Mouse (Mus musculus) hindlimb bud, embryonic 11.5 days (tissue): ENCODE data around the gene Cd82.

Experiments
- DNase-seq: peaks from one replicate; pipeline ENCODE4 v3.0.0-alpha.2; 2012; ENCODE audit warnings: low read depth, low spot score; ENCODE audit errors: extremely low spot score

Gene Cd82

DNA sequence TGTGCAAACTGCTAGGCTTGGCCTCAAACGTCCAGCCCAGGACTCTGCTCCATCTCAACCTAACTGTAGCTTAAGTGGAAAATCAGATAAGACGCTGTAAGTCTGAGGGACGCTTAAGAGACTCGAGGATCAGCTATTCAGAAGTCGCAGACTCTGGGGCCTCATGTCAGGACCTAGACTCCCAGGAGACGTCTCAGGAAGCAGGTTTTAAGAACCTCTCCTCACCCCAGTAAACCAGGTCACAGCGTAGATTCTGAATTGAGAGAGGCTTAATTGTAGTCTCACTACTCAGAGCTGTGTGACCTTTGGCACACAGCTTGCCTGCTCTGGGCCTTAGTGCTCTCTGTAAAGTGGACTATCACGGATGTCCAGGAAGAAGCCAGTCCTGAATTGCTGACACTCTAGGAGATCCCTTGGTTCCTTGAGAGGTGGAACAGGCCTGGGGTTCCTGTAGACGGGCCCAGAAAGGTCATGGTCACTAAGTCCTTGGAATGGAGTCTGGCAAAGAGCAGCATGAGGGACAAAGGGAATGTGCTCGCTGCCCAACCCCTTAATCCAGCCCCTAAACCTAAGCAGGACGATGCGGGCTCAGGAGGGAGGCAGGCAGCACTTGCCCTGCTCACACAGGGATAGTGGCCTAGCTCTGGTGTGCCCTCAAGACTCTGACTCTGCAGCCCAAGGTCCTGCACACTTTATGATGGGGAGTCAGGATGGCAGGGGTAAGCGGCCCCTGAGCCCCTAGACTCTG is 16.2 kb downstream of the Cd82 start:
- DNase-seq: no peak

DNA sequence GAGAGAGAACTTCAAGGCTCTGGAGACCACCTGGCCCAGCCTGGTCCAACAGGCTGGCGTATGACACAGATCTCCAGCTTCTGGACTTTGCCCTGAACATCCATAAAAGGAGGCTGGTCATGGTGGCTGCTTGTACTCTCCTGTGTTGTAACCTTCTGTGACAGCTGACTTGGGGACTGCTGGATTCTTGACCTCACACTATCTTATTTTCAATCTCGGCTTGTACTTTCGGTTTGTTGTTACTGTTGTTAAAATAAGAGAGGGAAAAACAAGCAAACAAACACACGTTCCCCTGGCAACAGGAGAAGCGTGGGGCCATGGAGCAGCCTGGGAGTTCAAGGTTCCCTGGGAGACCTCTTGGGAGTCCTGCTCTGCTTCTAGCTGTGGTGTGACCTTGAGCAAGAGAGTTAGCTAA is 17.7 kb downstream of the Cd82 start:
- no peak for DNase-seq

DNA sequence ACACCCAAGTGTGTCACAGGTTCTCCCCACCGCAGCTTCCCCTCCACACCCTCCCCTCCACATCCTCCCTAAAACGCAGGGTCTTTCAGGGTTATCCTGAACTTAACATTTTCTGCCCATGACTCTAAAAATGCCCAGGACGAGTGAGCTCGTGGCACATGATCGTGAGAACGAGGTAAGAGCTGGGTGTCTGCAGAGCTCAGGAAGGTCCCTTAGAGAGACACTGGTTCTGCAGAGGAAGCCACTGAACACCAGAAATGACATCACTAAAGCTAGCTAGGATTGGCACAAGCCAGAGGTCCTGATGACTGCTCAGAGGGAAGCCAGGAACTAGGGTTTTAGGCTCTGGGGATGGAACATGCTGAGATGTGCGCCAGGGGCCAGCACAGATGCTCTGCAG is 18.7 kb downstream of the Cd82 start:
- no peak for DNase-seq

DNA sequence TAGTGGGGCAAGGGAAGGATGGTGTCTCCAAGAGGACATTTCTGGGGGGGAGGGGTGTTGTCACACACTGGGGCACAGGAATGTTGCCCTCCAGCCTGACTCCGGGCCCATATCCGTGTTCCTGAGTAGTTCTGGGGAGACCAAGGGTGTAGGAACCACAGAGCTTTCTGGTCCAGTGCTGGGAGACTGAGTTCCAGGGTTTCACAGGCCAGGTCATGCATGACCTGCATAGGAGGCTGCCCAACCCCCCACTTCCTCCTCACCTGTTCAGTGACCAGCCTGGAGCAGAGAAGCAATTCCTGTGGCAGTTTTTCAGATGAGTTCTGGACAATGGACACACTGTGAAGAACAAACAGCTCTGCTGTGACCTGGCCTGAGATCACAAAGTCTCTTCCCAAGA is 19.8 kb downstream of the Cd82 start:
- DNase-seq: no peak

DNA sequence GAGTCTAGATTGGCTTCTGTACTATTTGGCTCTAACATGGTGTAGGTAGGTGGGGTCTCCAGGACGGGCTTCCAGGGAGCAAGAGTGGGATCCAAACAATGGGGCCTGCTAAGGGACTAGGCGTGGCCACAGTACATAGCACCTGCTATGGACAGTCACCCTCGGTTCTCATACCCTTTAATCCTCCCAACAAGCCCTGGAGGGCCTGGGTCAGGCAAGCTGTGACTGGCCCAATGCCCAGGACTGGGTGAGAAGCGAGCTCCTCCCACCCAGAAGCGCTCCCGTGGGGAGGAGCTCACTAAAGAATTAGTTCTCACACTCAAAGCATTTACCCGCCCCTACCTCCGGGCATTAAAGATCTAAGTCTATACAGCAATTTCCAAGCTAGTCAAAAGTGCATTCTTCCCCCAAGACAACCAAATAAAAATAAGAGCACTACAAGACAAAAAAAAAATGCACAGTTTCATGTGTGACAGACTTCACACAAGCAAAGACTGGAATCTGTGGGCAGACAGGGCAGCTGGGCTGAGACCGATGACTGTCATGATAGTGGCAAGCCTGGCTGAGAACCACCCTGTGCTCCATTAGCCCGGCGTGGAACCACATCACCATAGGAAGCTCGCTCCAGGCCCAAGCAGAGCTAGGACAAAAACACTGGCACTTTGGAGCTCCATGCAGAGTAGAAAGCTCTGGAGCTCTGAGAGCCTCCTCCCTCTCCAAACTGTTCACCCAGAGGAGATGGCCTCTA is 23.0 kb downstream of the Cd82 start:
- DNase-seq: no peak

DNA sequence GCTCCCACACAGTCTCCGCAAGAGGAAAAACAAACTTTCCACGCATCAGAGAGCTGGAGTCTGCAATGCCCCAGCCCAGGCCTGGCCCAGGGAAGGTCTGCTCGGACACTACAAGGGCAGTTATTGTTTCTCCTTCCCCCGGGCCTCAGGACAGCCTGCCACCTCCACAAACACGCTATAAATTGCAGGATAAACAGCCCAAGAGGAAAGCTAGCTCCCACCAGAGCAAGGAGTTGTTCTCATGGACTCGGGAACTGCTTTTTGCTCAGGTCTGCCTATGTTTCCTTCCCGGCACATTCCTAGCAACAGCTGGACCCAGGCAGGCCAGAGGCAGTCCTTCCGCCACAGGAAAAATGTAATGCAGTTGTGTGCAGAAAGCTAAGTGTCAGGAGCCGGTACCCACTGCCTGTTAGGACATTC is 23.6 kb downstream of the Cd82 start:
- DNase-seq: no peak

DNA sequence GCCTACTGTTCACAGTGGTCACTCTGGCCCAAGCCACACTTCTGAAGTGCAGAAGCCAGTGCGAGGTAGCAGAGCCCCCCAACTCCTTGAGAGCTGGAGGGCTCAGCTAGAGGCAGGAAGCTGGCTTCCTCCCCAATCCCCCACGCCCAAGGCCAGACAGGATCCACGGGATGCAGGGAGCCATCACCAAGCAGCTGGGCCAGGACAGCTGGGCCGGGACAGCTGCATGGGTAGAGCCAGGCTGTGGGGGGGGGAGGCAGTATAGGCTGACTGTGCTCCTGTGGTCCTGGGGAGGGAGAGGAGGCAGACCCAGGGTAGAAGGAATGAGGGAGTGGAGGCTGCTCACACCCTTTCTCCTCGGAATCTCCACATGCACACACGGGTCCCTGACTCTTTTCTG is 24.6 kb downstream of the Cd82 start:
- no peak for DNase-seq

DNA sequence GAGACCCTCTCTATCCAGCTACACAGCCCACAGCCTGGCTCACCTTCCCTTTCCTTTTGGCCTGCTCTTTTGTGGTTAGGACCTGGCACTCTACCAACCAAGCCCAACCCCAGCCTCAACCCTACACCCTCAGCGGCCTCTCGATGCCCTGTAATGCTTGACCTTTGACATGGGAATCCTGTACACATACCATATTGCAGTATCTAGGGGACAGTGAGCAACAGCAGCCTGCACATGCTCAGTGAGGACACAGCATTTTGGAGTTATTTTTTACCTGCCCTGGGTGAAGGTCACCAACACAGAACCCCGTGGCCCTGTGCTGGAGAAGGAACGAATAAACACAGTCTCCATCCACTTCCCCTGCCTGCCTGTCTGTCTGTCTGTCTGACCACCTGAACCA is 27.4 kb downstream of the Cd82 start:
- DNase-seq: no peak

DNA sequence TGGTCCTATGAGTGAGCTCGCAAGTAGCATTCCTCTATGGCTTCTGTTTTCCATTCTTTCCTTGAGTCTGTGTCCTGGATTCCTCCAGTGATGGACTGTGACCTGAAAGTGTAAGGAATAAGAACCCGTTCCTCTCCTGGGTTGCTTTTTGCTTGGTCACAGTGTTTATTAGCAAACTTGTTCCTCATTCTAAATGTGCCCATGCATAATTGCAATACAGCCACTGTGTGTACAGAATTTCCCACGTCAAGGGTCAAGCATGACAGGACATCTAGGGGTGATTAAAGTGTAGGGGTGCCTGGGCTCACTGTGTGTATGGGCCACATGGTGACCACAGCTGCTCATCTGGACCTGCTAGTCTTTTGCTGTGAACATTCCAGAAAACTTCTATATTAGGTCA is 28.0 kb downstream of the Cd82 start:
- no peak for DNase-seq

DNA sequence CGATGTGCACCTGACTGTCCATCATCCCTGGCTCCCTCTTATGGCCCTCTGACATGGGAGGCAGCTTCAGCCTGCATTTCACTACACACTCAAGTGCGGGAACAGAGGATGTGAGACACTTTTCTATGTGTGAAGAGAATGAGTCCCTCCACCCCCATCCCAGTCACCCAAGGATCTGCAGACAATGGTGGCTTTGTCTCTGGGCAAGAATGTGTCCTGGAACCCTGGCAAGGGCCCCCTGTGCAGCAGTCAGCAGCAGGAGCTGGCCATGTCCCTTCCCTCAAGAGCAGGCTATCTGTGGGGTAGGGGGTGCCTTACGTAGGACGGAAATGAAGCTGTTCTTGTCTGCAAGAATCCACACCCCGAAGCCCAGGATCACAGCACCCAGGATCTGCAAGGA is 29.4 kb downstream of the Cd82 start:
- DNase-seq: no peak

DNA sequence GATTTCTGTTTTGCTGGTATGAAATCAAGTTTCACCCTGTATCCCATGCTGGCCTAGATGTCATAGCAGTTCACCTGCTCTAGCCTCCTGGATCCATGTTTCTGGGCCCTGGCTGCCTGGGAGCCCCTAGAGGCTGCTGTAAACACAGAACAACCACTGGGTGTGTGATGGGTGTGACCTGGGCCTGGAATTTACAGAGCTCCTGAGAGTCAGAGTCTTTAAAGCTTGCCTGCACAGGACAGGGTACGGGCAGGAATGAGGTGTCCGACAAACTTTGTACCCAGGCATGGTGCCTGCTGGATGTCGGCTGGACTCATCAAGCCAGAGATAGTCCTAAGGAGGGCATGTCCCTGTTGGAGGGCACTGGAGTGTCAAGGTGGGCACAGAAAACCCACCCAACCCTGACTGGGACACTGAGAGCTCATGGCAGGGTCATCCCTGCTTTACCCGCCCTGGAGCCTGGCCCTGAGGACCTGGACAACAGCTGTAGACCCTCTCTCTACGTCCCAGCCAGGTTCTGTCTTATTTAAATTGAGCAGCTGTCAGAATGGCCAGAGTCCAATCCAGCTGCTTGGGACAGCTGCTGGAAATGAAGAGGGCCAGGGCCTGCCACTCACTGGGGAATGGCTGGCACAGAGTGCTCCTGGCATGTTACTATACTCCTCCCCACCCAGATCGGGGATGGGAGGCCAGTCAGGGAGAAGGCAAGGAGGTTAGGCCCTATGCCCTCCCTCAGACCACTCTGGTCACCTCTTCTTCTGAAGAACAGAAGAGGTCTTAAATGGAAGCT is 30.1 kb downstream of the Cd82 start:
- no peak for DNase-seq

DNA sequence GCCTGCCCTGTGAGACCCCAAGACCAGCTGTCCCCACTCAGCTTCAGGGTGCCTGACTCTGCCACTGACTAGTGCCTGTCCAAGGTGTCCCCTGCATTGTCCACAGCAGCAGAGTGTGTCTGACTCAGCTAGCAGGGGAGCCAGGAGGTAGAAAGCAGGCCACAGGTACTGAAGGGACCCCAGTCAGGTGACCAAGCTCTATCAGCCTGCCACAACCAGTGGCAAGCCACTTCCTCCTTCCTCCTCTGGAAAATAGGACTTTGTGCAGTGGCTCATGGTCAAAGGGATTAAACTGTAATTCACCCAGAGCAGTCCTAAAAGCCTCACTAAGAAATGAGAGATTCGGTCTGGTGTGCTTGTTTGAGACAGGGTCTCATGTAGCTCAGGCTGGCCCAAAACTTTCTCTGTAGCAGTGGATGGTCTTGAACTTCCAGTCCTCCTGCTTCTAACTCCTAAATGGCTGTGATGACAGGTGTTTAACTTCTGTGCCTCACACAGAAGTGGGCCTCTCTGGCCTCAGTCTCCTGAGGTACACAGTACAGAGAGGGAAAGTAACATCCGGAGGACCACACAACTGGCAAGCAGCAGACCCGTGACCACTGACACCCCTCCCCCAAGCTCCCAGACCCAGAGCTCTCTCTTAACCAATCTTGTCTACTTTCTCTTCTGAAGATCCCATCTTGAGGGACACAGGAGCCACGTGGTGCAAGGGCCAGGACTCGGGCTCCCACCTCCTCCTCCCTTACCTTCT is 31.2 kb downstream of the Cd82 start:
- no peak for DNase-seq

DNA sequence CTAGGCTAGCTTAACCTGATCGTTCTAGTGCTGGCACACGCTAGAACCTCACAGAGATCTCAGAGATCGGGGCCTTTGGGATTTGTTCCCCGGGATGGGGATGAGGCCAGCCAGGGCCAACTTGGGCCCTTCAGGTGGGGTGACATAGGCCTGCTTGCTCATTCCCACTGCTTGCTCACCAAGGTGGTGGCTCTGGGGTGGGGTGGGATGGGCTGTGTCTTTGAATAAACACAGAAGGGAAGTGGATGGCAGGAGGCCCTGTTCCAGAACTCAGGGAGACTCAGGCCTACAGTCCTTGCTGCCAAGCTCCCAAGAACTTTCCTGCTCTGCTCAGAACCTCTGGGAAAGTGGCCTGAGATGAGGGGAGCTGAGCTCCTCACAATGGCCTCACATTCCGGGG is 31.9 kb downstream of the Cd82 start:
- DNase-seq: no peak

DNA sequence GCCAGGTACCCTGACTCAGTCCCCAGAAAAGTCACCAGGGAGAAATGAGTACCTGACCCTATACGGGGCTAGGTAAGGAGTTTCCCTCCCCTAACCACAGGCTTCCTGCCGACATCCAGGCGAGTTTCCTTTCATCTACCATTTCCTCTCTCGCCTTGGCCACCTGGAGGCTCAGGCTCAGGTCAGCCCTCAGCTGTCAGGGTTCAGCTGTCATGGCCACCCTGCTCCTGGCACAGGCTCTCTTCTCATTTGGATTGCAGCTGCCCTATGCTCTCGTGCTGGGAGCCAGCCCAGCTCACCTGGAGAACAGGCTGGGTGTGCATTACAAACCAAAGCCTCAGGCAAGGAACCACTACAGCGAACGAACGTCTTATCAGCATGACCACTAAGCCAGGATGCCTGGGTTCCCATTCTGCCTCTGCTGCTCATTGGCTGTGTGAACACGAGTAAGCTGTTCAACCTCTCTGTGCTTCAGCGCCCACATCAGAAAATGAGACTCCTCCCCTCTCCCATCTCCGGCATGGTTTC is 34.9 kb downstream of the Cd82 start:
- no peak for DNase-seq

DNA sequence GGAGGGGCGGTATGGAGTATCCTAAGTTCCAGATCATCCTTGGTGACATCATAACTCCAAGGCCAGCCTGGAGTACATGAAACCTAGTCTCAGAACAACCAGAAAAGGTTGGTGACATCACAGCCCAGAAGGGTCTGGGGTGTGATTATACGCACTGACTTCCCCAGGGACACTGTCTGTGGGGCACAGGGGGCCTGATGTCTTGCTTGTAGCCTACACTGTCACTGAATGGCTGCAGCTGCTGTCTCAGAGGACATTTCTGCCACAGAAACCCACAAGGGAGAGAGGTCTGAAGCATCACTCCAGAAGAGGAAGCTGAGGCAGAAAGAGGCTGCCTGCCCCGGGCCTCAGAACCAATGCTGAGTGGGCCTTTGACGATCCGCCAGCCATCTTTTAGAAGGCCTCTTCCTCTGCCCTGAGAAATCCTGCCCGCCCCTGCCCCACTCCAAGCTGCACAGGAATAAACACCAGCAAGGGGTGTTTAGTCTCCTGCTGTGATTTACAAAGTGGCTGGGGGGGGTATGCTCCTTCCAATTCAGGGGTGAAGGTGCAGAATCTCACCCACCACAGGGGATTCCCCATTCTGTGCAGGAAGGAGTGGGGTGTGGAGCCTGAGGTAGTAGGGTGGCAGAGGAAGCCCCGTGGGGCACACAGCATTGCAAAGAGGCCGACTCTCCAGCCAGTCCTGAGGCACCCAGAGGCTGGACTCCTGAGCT is 35.8 kb downstream of the Cd82 start:
- DNase-seq: no peak

DNA sequence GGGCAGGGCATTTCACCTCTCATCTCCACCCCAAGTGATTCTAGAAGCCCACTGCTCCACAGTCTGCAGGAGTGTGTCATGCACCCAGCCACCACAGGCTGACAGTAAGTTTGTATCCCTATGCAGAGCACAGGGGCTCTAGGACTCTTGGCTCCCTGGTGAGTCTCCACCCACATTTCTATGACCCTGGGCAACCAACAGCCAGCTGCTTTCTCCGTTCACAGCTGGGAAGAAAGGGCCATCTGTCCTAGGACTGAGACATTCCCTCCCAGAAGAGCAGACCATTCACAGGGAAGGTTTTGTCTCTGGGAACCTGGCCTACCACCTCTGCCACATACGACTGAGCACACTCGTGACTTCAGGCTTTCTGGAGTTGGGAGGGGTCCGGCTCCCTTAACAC is 37.1 kb downstream of the Cd82 start:
- DNase-seq: no peak

DNA sequence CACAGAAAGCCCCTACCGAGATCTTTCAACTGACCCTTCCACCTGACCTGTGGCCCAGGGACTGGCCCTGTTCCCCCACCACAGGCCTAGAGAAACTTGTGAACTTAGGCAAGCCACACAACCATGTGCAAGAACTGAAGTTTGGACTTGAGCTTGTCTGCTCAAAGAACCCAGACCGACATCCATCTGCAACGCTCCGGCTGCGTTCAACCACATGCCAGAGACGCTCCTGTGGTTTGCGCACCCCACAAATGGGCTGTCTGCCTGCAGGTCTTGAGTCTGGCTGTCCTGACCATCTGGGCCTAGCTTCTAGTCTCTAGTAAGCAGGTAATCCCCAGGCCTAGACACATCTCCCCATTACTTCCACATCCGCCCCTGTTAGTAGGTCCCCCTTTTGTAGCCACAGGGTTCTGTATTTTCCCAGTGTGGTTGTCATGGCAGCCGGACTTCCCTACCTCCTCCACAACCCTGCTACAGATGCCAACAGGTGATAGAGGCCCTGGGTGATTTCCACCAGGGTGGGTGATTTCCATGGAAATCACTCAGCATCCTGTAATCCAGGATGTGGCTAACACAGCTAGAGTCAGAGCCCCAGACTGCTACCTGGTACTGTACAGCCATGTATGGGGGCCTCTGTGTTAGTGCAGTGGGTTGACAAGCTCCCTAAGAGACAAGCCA is 38.5 kb downstream of the Cd82 start:
- DNase-seq: no peak

DNA sequence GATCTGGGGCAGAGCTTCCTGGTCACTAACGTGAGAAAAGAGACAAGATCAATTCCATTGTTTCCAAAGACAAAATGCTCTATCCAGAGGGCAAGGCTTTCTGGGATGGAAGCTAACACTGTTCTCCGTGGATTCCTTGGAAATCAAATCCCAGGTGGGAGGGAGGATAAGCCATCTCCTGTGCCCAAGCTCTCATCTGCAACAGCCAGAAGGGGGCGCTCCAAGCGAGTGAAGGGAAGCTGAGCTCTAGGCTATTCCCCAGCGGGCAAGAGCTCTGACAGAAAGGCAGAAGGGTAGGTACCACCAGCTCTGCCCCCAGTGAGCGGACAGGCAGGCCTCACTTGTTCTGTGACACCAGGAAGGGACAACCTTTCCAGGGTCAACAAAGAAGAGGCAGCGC is 41.6 kb downstream of the Cd82 start:
- peak; percentile 60 for DNase-seq

DNA sequence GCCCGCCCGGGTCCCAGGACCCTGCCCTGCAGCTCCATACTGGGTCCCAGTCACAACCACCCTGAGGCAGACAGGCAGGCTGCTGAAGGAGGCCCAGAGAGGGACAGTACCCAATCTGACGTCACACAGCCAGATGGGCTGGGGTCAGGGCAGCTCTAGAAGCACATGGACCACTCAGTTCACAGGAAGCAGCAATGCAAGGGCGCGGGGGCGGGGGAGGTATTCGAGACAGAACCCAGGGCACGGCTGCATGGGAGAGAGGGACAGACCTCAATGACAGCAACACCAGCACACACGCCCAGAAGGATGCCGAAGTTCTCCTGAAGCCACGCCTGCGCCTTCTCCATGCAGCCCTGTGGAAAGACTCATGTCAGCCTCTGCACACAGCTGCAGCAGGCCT is 43.0 kb downstream of the Cd82 start:
- no peak for DNase-seq

DNA sequence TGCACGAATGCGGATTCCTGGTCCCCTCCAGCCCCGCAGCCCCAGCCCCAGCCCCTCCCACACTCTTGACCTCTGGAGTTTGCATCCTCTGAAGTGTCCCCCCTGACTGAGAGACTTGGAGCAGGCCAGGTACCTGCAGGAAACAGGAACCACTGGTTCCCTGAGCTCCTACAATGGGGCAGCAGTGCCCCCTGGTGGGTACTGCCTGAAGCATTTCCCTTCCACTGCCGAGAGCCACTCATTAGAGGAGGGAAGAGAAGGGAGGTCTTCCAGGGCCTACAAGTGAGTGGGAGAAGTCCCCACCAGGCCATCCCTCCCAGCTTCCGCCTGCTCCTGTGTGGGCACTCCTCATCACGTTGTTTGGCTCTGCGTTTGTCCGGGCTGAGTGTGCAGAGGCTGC is 44.5 kb downstream of the Cd82 start:
- peak; percentile 67 for DNase-seq
